Mouse (Mus musculus): ENCODE measurements at regions not wholly inside any gene's neighbourhood (a gene's known extent, or its start where the extent isn't known, plus 50 kb on each side); places are given as distances from the start of the nearest gene placed in this dataset.

- no peak for TF ChIP-seq ZNF384 (IDR thresholded peaks at IDR 0.05; ENCODE audit: low read depth, low read length)
- no peak for TF ChIP-seq HCFC1 (IDR thresholded peaks at IDR 0.05; ENCODE audit: borderline replicate concordance, insufficient read depth, low read length)
- no peak for TF ChIP-seq ZC3H11A (IDR thresholded peaks at IDR 0.05; ENCODE audit: borderline replicate concordance, low read depth, low read length)
Observed at GRCm38 (mm10) chr13:72346944-72347586, 281.6 kb upstream of the Irx2 start.

Measured in ES-E14 (cell line).